Mouse (Mus musculus) neural tube, embryonic 12.5 days (tissue): ENCODE measurements at regions not wholly inside any gene's neighbourhood (a gene's known extent, or its start where the extent isn't known, plus 50 kb on each side); places are given as distances from the start of the nearest gene placed in this dataset.
A peak's percentile ranks its signal among the peaks of the same experiment; 100 is the strongest.

Source experiments
- ATAC-seq: fragments of 200-750 bp; cut with Nextera tagmentation; 2 replicates; pipeline ENCODE4 v1.8.0; 2017; ENCODE audit warnings: low read depth, mild to moderate bottlenecking, moderate TSS enrichment, moderate library complexity; ENCODE audit not compliant: low FRiP score
- H3K27ac ChIP-seq: fragments of 300-500 bp; sonication (generic); 2 replicates; pipeline ENCODE4 v1.5.1; 2016
- H3K27me3 ChIP-seq: fragments of 300-500 bp; sonication (generic); replicated peaks from 2 replicates; pipeline ENCODE4 v1.6.1; 2016; ENCODE audit warnings: mild to moderate bottlenecking
- H3K36me3 ChIP-seq: fragments of 300-500 bp; sonication (generic); 2 replicates; pipeline ENCODE4 v1.6.1; 2016; ENCODE audit warnings: mild to moderate bottlenecking
- H3K4me1 ChIP-seq: fragments of 300-500 bp; sonication (generic); 2 replicates; pipeline ENCODE4 v1.6.1; 2016
- H3K4me2 ChIP-seq: fragments of 300-500 bp; sonication (generic); replicated peaks from 2 replicates; pipeline ENCODE4 v1.6.1; 2016; ENCODE audit warnings: mild to moderate bottlenecking
- H3K4me3 ChIP-seq: fragments of 300-500 bp; sonication (generic); 2 replicates; pipeline ENCODE4 v1.5.1; 2016
- H3K9ac ChIP-seq: fragments of 300-500 bp; sonication (generic); 2 replicates; pipeline ENCODE4 v1.6.1; 2016; ENCODE audit warnings: mild to moderate bottlenecking
- H3K9me3 ChIP-seq: fragments of 300-500 bp; sonication (generic); 2 replicates; pipeline ENCODE4 v1.6.1; 2016; ENCODE audit warnings: mild to moderate bottlenecking
- WGBS: fragments of 180-500 bp; shearing (Covaris S2); methylation state at CpG from one replicate; pipeline ENCODE4 v1.1.7; 2016; 5-methylcytosine and 5-hydroxymethylcytosine counted together

GRCm38 (mm10) chr3:117153011-117153473 lies 184.3 kb upstream of the Palmd start:
- Histone ChIP-seq H3K9me3 (no peaks in the 10 kb centered on the region), H3K4me3 (no peak overlapping the region), H3K9ac (no peak overlapping the region), H3K4me2 (no peak overlapping the region), H3K4me1 (no peaks in the 10 kb centered on the region), H3K27ac (no peak overlapping the region), H3K36me3 (no peaks in the 10 kb centered on the region), H3K27me3 (no peaks in the 10 kb centered on the region)
- ATAC-seq, result no peak
- WGBS, result 74% methylated on average over 2 of the region's 2 CpGs

GRCm38 (mm10) chr3:117152414-117152813 lies 183.6 kb upstream of the Palmd start:
- ATAC-seq, result no peak
- Histone ChIP-seq H3K9me3 (no peaks in the 10 kb centered on the region), H3K27me3 (no peaks in the 10 kb centered on the region), H3K36me3 (no peaks in the 10 kb centered on the region), H3K4me3 (no peak overlapping the region), H3K9ac (no peak overlapping the region), H3K27ac (no peak overlapping the region), H3K4me2 (no peak overlapping the region), H3K4me1 (no peaks in the 10 kb centered on the region)
- 91% methylated on average over 8 of the region's 8 CpGs for WGBS

GRCm38 (mm10) chr3:117147414-117147813 lies 178.6 kb upstream of the Palmd start:
- H3K36me3 ChIP-seq, result no peaks in the 10 kb centered on the region
- H3K9ac ChIP-seq, result no peak overlapping the region
- H3K27me3 ChIP-seq, result no peaks in the 10 kb centered on the region
- H3K4me1 ChIP-seq, result no peaks in the 10 kb centered on the region
- H3K4me3 ChIP-seq, result no peak overlapping the region
- no peak overlapping the region for H3K4me2 ChIP-seq
- 85% methylated on average over 2 of the region's 2 CpGs for WGBS
- no peak overlapping the region for H3K27ac ChIP-seq
- no peaks in the 10 kb centered on the region for H3K9me3 ChIP-seq
- no peak for ATAC-seq

- no peak for ATAC-seq
- Histone ChIP-seq H3K4me2 (no peak overlapping the region), H3K9me3 (no peaks in the 10 kb centered on the region), H3K36me3 (no peaks in the 10 kb centered on the region), H3K27ac (no peak overlapping the region), H3K4me1 (no peaks in the 10 kb centered on the region), H3K27me3 (no peaks in the 10 kb centered on the region), H3K9ac (no peak overlapping the region), H3K4me3 (no peak overlapping the region)
- WGBS, result 89% methylated on average over 2 of the region's 2 CpGs
Measured at GRCm38 (mm10) chr3:117139835-117140234, 171.0 kb upstream of the Palmd start.

GRCm38 (mm10) chr3:117138720-117139119 lies 169.9 kb upstream of the Palmd start:
- Histone ChIP-seq H3K27ac (no peak overlapping the region), H3K9me3 (no peaks in the 10 kb centered on the region), H3K36me3 (no peaks in the 10 kb centered on the region), H3K4me1 (no peaks in the 10 kb centered on the region), H3K4me3 (no peak overlapping the region), H3K27me3 (no peaks in the 10 kb centered on the region), H3K4me2 (no peak overlapping the region), H3K9ac (no peak overlapping the region)
- ATAC-seq, result no peak
- 84% methylated on average over 7 of the region's 7 CpGs for WGBS

- ATAC-seq, result no peak
- 84% methylated on average over 4 of the region's 4 CpGs for WGBS
- H3K9me3 ChIP-seq, result no peaks in the 10 kb centered on the region
Measured at GRCm38 (mm10) chr3:117132897-117133296, 164.1 kb upstream of the Palmd start.

GRCm38 (mm10) chr3:117122211-117122610 lies 153.4 kb upstream of the Palmd start:
- no peaks in the 10 kb centered on the region for H3K4me1 ChIP-seq
- no peaks in the 10 kb centered on the region for H3K27me3 ChIP-seq
- WGBS, result 94% methylated on average over 3 of the region's 3 CpGs
- H3K4me3 ChIP-seq, result no peak overlapping the region
- no peak overlapping the region for H3K27ac ChIP-seq
- no peaks in the 10 kb centered on the region for H3K9me3 ChIP-seq
- no peaks in the 10 kb centered on the region for H3K36me3 ChIP-seq
- H3K9ac ChIP-seq, result no peak overlapping the region
- no peak overlapping the region for H3K4me2 ChIP-seq
- no peak for ATAC-seq

More at GRCm38 (mm10) chr3:117132897-117133296, 164.1 kb upstream of the Palmd start:
- H3K4me1 ChIP-seq, result no peaks in the 10 kb centered on the region
- H3K36me3 ChIP-seq, result no peaks in the 10 kb centered on the region
- H3K4me3 ChIP-seq, result no peak overlapping the region
- H3K27me3 ChIP-seq, result no peaks in the 10 kb centered on the region
- no peak overlapping the region for H3K27ac ChIP-seq
- H3K9ac ChIP-seq, result no peak overlapping the region
- no peak overlapping the region for H3K4me2 ChIP-seq

GRCm38 (mm10) chr3:117120086-117121055 lies 151.6 kb upstream of the Palmd start:
- H3K27me3 ChIP-seq, result no peaks in the 10 kb centered on the region
- peak; percentile 69 for ATAC-seq

GRCm38 (mm10) chr3:117119576-117119975 lies 150.8 kb upstream of the Palmd start:
- 74% methylated on average over 5 of the region's 5 CpGs for whole genome bisulfite sequencing
- H3K27ac ChIP-seq, result no peak overlapping the region
- no peak overlapping the region for H3K4me3 ChIP-seq
- no peak for ATAC-seq
- no peak overlapping the region for H3K4me2 ChIP-seq
- H3K4me1 ChIP-seq, result no peaks in the 10 kb centered on the region
- no peaks in the 10 kb centered on the region for H3K36me3 ChIP-seq
- no peaks in the 10 kb centered on the region for H3K9me3 ChIP-seq
- no peaks in the 10 kb centered on the region for H3K27me3 ChIP-seq
- H3K9ac ChIP-seq, result no peak overlapping the region

More at GRCm38 (mm10) chr3:117120086-117121055, 151.6 kb upstream of the Palmd start:
- WGBS, result 67% methylated on average over 13 of the region's 13 CpGs
- no peaks in the 10 kb centered on the region for H3K36me3 ChIP-seq
- no peaks in the 10 kb centered on the region for H3K9me3 ChIP-seq
- H3K4me1 ChIP-seq, result no peaks in the 10 kb centered on the region
- no peak overlapping the region for H3K4me3 ChIP-seq
- no peak overlapping the region for H3K9ac ChIP-seq
- H3K27ac ChIP-seq, result no peak overlapping the region
- H3K4me2 ChIP-seq, result no peak overlapping the region

- no peak overlapping the region for H3K27ac ChIP-seq
Measured at GRCm38 (mm10) chr3:117117838-117118237, 149.1 kb upstream of the Palmd start.

GRCm38 (mm10) chr3:117116210-117116609 lies 147.4 kb upstream of the Palmd start:
- Histone ChIP-seq H3K4me1 (no peaks in the 10 kb centered on the region), H3K27me3 (no peaks in the 10 kb centered on the region), H3K9ac (no peak overlapping the region), H3K4me3 (no peak overlapping the region), H3K4me2 (no peak overlapping the region), H3K36me3 (no peaks in the 10 kb centered on the region), H3K27ac (no peak overlapping the region), H3K9me3 (no peaks in the 10 kb centered on the region)
- WGBS, result 90% methylated on average over 2 of the region's 2 CpGs
- ATAC-seq, result no peak

More at GRCm38 (mm10) chr3:117117838-117118237, 149.1 kb upstream of the Palmd start:
- no peaks in the 10 kb centered on the region for H3K9me3 ChIP-seq
- 58% methylated on average over 1 of the region's 1 CpGs for WGBS
- no peak for ATAC-seq
- no peaks in the 10 kb centered on the region for H3K4me1 ChIP-seq
- H3K36me3 ChIP-seq, result no peaks in the 10 kb centered on the region
- H3K4me3 ChIP-seq, result no peak overlapping the region
- H3K9ac ChIP-seq, result no peak overlapping the region
- H3K27me3 ChIP-seq, result no peaks in the 10 kb centered on the region
- H3K4me2 ChIP-seq, result no peak overlapping the region

- Histone ChIP-seq H3K27me3 (no peaks in the 10 kb centered on the region), H3K9me3 (no peaks in the 10 kb centered on the region), H3K27ac (no peak overlapping the region), H3K4me1 (no peaks in the 10 kb centered on the region; the same call in 1 of the 2 replicates), H3K9ac (no peak overlapping the region), H3K4me3 (no peak overlapping the region), H3K36me3 (no peaks in the 10 kb centered on the region), H3K4me2 (no peak overlapping the region)
- 91% methylated on average over 3 of the region's 3 CpGs for WGBS
- ATAC-seq, result no peak
Measured at GRCm38 (mm10) chr3:117112766-117113165, 144.0 kb upstream of the Palmd start.
